Mouse (Mus musculus) stomach, embryonic 15.5 days (tissue): ENCODE results near the gene Grik2. TPM values are rescaled to one million over a fixed set of nuclear protein-coding genes. Genes with fewer than 3 reads are reported as not detected.

ENCODE experiments used
- ATAC-seq: fragments of 200-750 bp; cut with Nextera tagmentation; 2 replicates; pipeline ENCODE4 v1.8.0; 2017; ENCODE audit warnings: low read depth, moderate number of reproducible peaks, moderate TSS enrichment; ENCODE audit not compliant: insufficient read depth, low FRiP score
- H3K27ac ChIP-seq: fragments of 300-500 bp; sonication (generic); 2 replicates; pipeline ENCODE4 v1.5.1; 2015; ENCODE audit warnings: mild to moderate bottlenecking, inconsistent platforms
- H3K27me3 ChIP-seq: fragments of 300-500 bp; sonication (generic); replicated peaks from 2 replicates; pipeline ENCODE4 v1.6.1; 2015; ENCODE audit warnings: inconsistent platforms
- H3K36me3 ChIP-seq: fragments of 300-500 bp; sonication (generic); 2 replicates; pipeline ENCODE4 v1.6.1; 2015; ENCODE audit warnings: inconsistent platforms
- H3K4me1 ChIP-seq: fragments of 300-500 bp; sonication (generic); 2 replicates; pipeline ENCODE4 v1.6.1; 2015; ENCODE audit warnings: inconsistent platforms
- H3K4me2 ChIP-seq: fragments of 300-500 bp; sonication (generic); 2 replicates; pipeline ENCODE4 v1.6.1; 2015; ENCODE audit warnings: mild to moderate bottlenecking, inconsistent platforms
- H3K4me3 ChIP-seq: fragments of 300-500 bp; sonication (generic); replicated peaks from 2 replicates; pipeline ENCODE4 v1.5.1; 2015; ENCODE audit warnings: inconsistent platforms
- H3K9ac ChIP-seq: fragments of 300-500 bp; sonication (generic); 2 replicates; pipeline ENCODE4 v1.6.1; 2015; ENCODE audit warnings: inconsistent platforms
- H3K9me3 ChIP-seq: fragments of 300-500 bp; sonication (generic); 2 replicates; pipeline ENCODE4 v1.6.1; 2016; ENCODE audit warnings: inconsistent platforms
- WGBS: fragments of 180-500 bp; shearing (Covaris S2); methylation state at CpG from one replicate; pipeline ENCODE4 v1.1.7; 2015; 5-methylcytosine and 5-hydroxymethylcytosine counted together
- polyA plus RNA-seq: library from polyadenylated mRNA; unstranded; fragments of >200 nt; fragmentation: Nextera tagmentation; extraction: Ambion mirVana; gene quantifications from 2 replicates; pipeline ENCODE4 v1.2.1, GENCODE M21; 2015

Gene Grik2
- polyA plus RNA-seq = 3.3 and 4.8 TPM in 2 replicates

- H3K4me3 ChIP-seq = peak within 1 kb of the TSS; percentile 57
- peaks cover 5% of the 10 kb centered on the region; the same call in 1 of the 2 replicates for H3K4me1 ChIP-seq
- no peak within 1 kb of the TSS for H3K9ac ChIP-seq
- H3K4me2 ChIP-seq = peak within 1 kb of the TSS; percentile 90
- no peak within 1 kb of the TSS for H3K27ac ChIP-seq
- H3K27me3 ChIP-seq = 0 out of 2 replicates have a peak, but pooled peaks cover 5% of the 10 kb centered on the region
- peak; percentile 79; the same call in 1 of the 2 replicates for ATAC-seq
- no peaks in the 10 kb centered on the region for H3K36me3 ChIP-seq
- H3K9me3 ChIP-seq = no peaks in the 10 kb centered on the region
- under 1% methylated on average over 41 of the region's 41 CpGs for WGBS
Measured at GRCm38 (mm10) chr10:49788381-49788906, at the start of gene Grik2. Gene Grik2, minus strand, starts transcription at chr10:49788766.

- Histone ChIP-seq H3K4me3 (no peak overlapping the region), H3K4me2 (no peak overlapping the region), H3K27ac (no peak overlapping the region), H3K9ac (no peak overlapping the region), H3K27me3 (no peaks in the 10 kb centered on the region), H3K9me3 (no peaks in the 10 kb centered on the region), H3K36me3 (no peaks in the 10 kb centered on the region), H3K4me1 (no peaks in the 10 kb centered on the region)
- 81% methylated on average over 3 of the region's 3 CpGs for WGBS
- no peak for ATAC-seq
Measured at GRCm38 (mm10) chr10:49834392-49834791, 45.8 kb upstream of the Grik2 start.

- no peak overlapping the region for H3K9ac ChIP-seq
- no peaks in the 10 kb centered on the region for H3K27me3 ChIP-seq
- H3K27ac ChIP-seq = no peak overlapping the region
- H3K36me3 ChIP-seq = no peaks in the 10 kb centered on the region
- no peaks in the 10 kb centered on the region for H3K9me3 ChIP-seq
- no peak overlapping the region for H3K4me2 ChIP-seq
- no peak overlapping the region for H3K4me3 ChIP-seq
- H3K4me1 ChIP-seq = no peaks in the 10 kb centered on the region
- no peak for ATAC-seq
Measured at GRCm38 (mm10) chr10:49807276-49807675, 18.7 kb upstream of the Grik2 start.

- H3K36me3 ChIP-seq = no peaks in the 10 kb centered on the region
- no peaks in the 10 kb centered on the region for H3K9me3 ChIP-seq
- no peak for ATAC-seq
- no peaks in the 10 kb centered on the region for H3K27me3 ChIP-seq
- no peak overlapping the region for H3K4me2 ChIP-seq
- H3K9ac ChIP-seq = no peak overlapping the region
- H3K27ac ChIP-seq = no peak overlapping the region
- H3K4me3 ChIP-seq = no peak overlapping the region
- WGBS = 77% methylated on average over 1 of the region's 1 CpGs
- no peaks in the 10 kb centered on the region for H3K4me1 ChIP-seq
Measured at GRCm38 (mm10) chr10:49801001-49801400, 12.4 kb upstream of the Grik2 start.

GRCm38 (mm10) chr10:49794129-49794528 is 5.6 kb upstream of the Grik2 start:
- H3K4me1 ChIP-seq = no peaks in the 10 kb centered on the region
- no peak overlapping the region for H3K27ac ChIP-seq
- H3K4me3 ChIP-seq = no peak overlapping the region
- no peaks in the 10 kb centered on the region for H3K36me3 ChIP-seq
- no peaks in the 10 kb centered on the region for H3K27me3 ChIP-seq
- H3K4me2 ChIP-seq = no peak overlapping the region
- no peaks in the 10 kb centered on the region for H3K9me3 ChIP-seq
- ATAC-seq = no peak
- no peak overlapping the region for H3K9ac ChIP-seq

GRCm38 (mm10) chr10:49790326-49790725 is 1.8 kb upstream of the Grik2 start:
- H3K9me3 ChIP-seq = no peaks in the 10 kb centered on the region
- no peak overlapping the region for H3K4me3 ChIP-seq
- no peaks in the 10 kb centered on the region for H3K36me3 ChIP-seq
- H3K27me3 ChIP-seq = 0 out of 2 replicates have a peak, but pooled peaks cover 5% of the 10 kb centered on the region
- peak; percentile 27; the same call in 1 of the 2 replicates for ATAC-seq
- WGBS = 52% methylated on average over 8 of the region's 8 CpGs
- H3K4me2 ChIP-seq = no peak overlapping the region
- peaks cover 5% of the 10 kb centered on the region; the same call in 1 of the 2 replicates for H3K4me1 ChIP-seq
- H3K27ac ChIP-seq = no peak overlapping the region
- H3K9ac ChIP-seq = no peak overlapping the region

- Histone ChIP-seq H3K27ac (no peak overlapping the region), H3K9me3 (no peaks in the 10 kb centered on the region), H3K4me3 (no peak overlapping the region), H3K9ac (no peak overlapping the region), H3K4me2 (no peak overlapping the region), H3K27me3 (0 out of 2 replicates have a peak, but pooled peaks cover 5% of the 10 kb centered on the region), H3K36me3 (no peaks in the 10 kb centered on the region), H3K4me1 (peaks cover 5% of the 10 kb centered on the region; the same call in 1 of the 2 replicates)
- ATAC-seq = no peak
- 44% methylated on average over 4 of the region's 4 CpGs for WGBS
Measured at GRCm38 (mm10) chr10:49789711-49790110, 1.1 kb upstream of the Grik2 start.

GRCm38 (mm10) chr10:49788914-49789313 is 348 bp upstream of the Grik2 start:
- Histone ChIP-seq H3K4me1 (peaks cover 5% of the 10 kb centered on the region; the same call in 1 of the 2 replicates), H3K9ac (no peak overlapping the region), H3K36me3 (no peaks in the 10 kb centered on the region), H3K27ac (no peak overlapping the region), H3K27me3 (0 out of 2 replicates have a peak, but pooled peaks cover 5% of the 10 kb centered on the region), H3K4me2 (peak overlapping the region; percentile 90), H3K4me3 (peak overlapping the region; percentile 57), H3K9me3 (no peaks in the 10 kb centered on the region)
- ATAC-seq = no peak
- WGBS = 13% methylated on average over 5 of the region's 5 CpGs

- Histone ChIP-seq H3K27ac (no peak overlapping the region), H3K4me3 (no peak overlapping the region)
- WGBS = 58% methylated on average over 3 of the region's 3 CpGs
Measured at GRCm38 (mm10) chr10:49786630-49787029, 1.9 kb downstream of the Grik2 start.

GRCm38 (mm10) chr10:49785477-49785876 is 3.1 kb downstream of the Grik2 start:
- Histone ChIP-seq H3K36me3 (no peaks in the 10 kb centered on the region), H3K4me2 (no peak overlapping the region), H3K27me3 (0 out of 2 replicates have a peak, but pooled peaks cover 5% of the 10 kb centered on the region), H3K4me3 (no peak overlapping the region), H3K27ac (no peak overlapping the region), H3K9me3 (no peaks in the 10 kb centered on the region), H3K9ac (no peak overlapping the region), H3K4me1 (peaks cover 9% of the 10 kb centered on the region; the same call in 1 of the 2 replicates)
- ATAC-seq = no peak
- WGBS = 44% methylated on average over 2 of the region's 2 CpGs

More at GRCm38 (mm10) chr10:49786630-49787029, 1.9 kb downstream of the Grik2 start:
- no peaks in the 10 kb centered on the region for H3K9me3 ChIP-seq
- no peaks in the 10 kb centered on the region for H3K36me3 ChIP-seq
- H3K27me3 ChIP-seq = 0 out of 2 replicates have a peak, but pooled peaks cover 5% of the 10 kb centered on the region
- no peak for ATAC-seq
- no peak overlapping the region for H3K4me2 ChIP-seq
- peaks cover 9% of the 10 kb centered on the region; the same call in 1 of the 2 replicates for H3K4me1 ChIP-seq
- H3K9ac ChIP-seq = no peak overlapping the region

GRCm38 (mm10) chr10:49784831-49785230 is 3.7 kb downstream of the Grik2 start:
- Histone ChIP-seq H3K9me3 (no peaks in the 10 kb centered on the region), H3K4me2 (no peak overlapping the region), H3K4me3 (no peak overlapping the region), H3K9ac (no peak overlapping the region), H3K27ac (no peak overlapping the region), H3K27me3 (0 out of 2 replicates have a peak, but pooled peaks cover 5% of the 10 kb centered on the region), H3K4me1 (peaks cover 9% of the 10 kb centered on the region; the same call in 1 of the 2 replicates), H3K36me3 (no peaks in the 10 kb centered on the region)
- ATAC-seq = no peak
- WGBS = 10% methylated on average over 2 of the region's 2 CpGs
